Mouse (Mus musculus): ENCODE measurements at regions not wholly inside any gene's neighbourhood (a gene's known extent, or its start where the extent isn't known, plus 50 kb on each side); places are given as distances from the start of the nearest gene placed in this dataset.

DNA sequence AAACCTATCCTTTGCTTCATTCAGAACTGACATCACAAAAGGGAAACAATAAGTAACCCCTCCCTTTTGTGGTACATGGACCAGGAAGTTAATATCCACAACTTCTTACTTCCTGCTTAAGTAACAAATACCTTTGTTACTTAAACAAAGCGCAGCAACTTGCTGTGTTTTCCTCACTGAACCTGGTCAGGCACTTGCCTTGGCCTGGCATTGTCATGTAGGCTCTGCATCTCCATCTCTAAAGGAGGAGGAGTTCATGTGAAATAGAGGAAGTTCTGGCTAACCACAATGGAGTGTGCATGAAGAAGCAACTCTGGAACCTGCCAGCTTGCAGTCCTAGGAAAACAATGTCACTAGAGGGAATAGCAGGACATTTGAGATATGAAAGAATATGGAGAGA is 806.3 kb downstream of the Tmem132b start:
- no peaks in the 10 kb centered on the region for H3K9me3 ChIP-seq (replicated peaks; ENCODE audit: insufficient read depth, low read length)
- no peak for DNase-seq (ENCODE audit: low read depth, low spot score)

DNA sequence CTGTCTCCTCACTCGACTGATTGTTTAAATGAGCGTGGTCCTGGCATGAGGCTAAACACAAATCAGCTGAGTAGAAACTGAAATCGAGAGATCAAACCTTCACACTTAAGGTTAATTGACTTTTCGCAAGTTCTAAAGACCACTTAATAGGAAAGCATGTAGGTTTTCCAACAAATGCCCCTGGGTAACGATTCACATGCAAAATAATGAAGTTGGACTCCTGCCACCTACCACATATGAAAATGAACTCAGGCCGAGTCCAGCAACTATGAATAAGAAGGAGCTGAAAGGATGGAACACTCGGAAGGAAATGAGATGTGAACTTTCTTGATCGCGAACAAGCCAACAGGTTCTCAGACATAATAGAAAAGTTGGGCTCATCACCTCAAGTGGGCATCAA is 812.0 kb downstream of the Tmem132b start:
- DNase-seq (ENCODE audit: low read depth, low spot score): no peak
- Histone ChIP-seq H3K9me3 (replicated peaks; ENCODE audit: insufficient read depth, low read length) (no peaks in the 10 kb centered on the region), H3K79me2 (ENCODE audit: control insufficient read depth, insufficient read depth, low read length, poor library complexity) (no peaks in the 10 kb centered on the region), H3K9ac (ENCODE audit: control insufficient read depth, low read depth, low read length, poor library complexity, severe bottlenecking) (no peak overlapping the region), H3K27me3 (ENCODE audit: control insufficient read depth in 1 of 2, insufficient read depth in 2 of 2, low read length in 2 of 2) (no peaks in the 10 kb centered on the region), H3K4me3 (ENCODE audit: control insufficient read depth in 1 of 2, insufficient read depth in 1 of 2, low read depth in 2 of 2, low read length in 2 of 2) (no peak overlapping the region), H3K27ac (ENCODE audit: control insufficient read depth, low read depth, low read length) (no peak overlapping the region), H3K4me1 (ENCODE audit: control insufficient read depth in 1 of 2, insufficient read depth in 2 of 2, low read length in 2 of 2) (no peaks in the 10 kb centered on the region), H3K36me3 (ENCODE audit: control insufficient read depth in 1 of 2, insufficient read depth in 2 of 2, low read length in 2 of 2) (no peaks in the 10 kb centered on the region)
- TF ChIP-seq MXI1 (IDR thresholded peaks at IDR 0.05; ENCODE audit: low read depth, low read length) (no peak), ZMIZ1 (IDR thresholded peaks at IDR 0.05; ENCODE audit: low read depth, low read length) (no peak), SIN3A (IDR thresholded peaks at IDR 0.05; ENCODE audit: low read length) (no peak), POLR2AphosphoS2 (IDR thresholded peaks at IDR 0.05; ENCODE audit: low read length) (no peak), E2F4 (IDR thresholded peaks at IDR 0.05; ENCODE audit: borderline replicate concordance, low read depth, low read length) (no peak), ETS1 (IDR thresholded peaks at IDR 0.05; ENCODE audit: low read depth, low read length) (no peak), GABPA (IDR thresholded peaks at IDR 0.05; ENCODE audit: low read depth, low read length) (no peak), POLR2AphosphoS5 (IDR thresholded peaks at IDR 0.05; ENCODE audit: borderline replicate concordance, low read depth, low read length) (no peak), GATA1 (IDR thresholded peaks at IDR 0.05; ENCODE audit: low read depth, low read length) (no peak), MYB (IDR thresholded peaks at IDR 0.05; ENCODE audit: low read depth, low read length) (no peak), ELF1 (IDR thresholded peaks at IDR 0.05; ENCODE audit: low read depth, low read length) (no peak), MAZ (IDR thresholded peaks at IDR 0.05; ENCODE audit: low read depth, low read length) (no peak), ZKSCAN1 (IDR thresholded peaks at IDR 0.05; ENCODE audit: low read depth, low read length) (no peak), BHLHE40 (IDR thresholded peaks at IDR 0.05; ENCODE audit: borderline replicate concordance, low read depth, low read length) (no peak), ZC3H11A (IDR thresholded peaks at IDR 0.05; ENCODE audit: low read depth, low read length) (no peak)

More for the DNA sequence above, 806.3 kb downstream of the Tmem132b start:
- no peaks in the 10 kb centered on the region for H3K27me3 ChIP-seq (ENCODE audit: control insufficient read depth in 1 of 2, insufficient read depth in 2 of 2, low read length in 2 of 2)
- H3K79me2 ChIP-seq (ENCODE audit: control insufficient read depth, insufficient read depth, low read length, poor library complexity): no peaks in the 10 kb centered on the region
- H3K4me1 ChIP-seq (ENCODE audit: control insufficient read depth in 1 of 2, insufficient read depth in 2 of 2, low read length in 2 of 2): no peaks in the 10 kb centered on the region
- H3K9ac ChIP-seq (ENCODE audit: control insufficient read depth, low read depth, low read length, poor library complexity, severe bottlenecking): no peak overlapping the region
- TF ChIP-seq USF1 (IDR thresholded peaks at IDR 0.05; ENCODE audit: low read depth, low read length) (no peak), ZNF384 (IDR thresholded peaks at IDR 0.05; ENCODE audit: low read depth, low read length) (no peak), SIN3A (IDR thresholded peaks at IDR 0.05; ENCODE audit: low read length) (no peak), GABPA (IDR thresholded peaks at IDR 0.05; ENCODE audit: low read depth, low read length) (no peak), BHLHE40 (IDR thresholded peaks at IDR 0.05; ENCODE audit: borderline replicate concordance, low read depth, low read length) (no peak), TBP (IDR thresholded peaks at IDR 0.05; ENCODE audit: low read depth, low read length) (no peak), KAT2A (conservative IDR thresholded peaks at IDR 0.05; ENCODE audit: low read depth, low read length) (no peak), POLR2AphosphoS5 (IDR thresholded peaks at IDR 0.05; ENCODE audit: borderline replicate concordance, low read depth, low read length) (no peak), SMC3 (IDR thresholded peaks at IDR 0.05; ENCODE audit: low read depth, low read length) (no peak), UBTF (IDR thresholded peaks at IDR 0.05; ENCODE audit: borderline replicate concordance, insufficient read depth, low read depth, low read length) (no peak), RAD21 (IDR thresholded peaks at IDR 0.05; ENCODE audit: low read depth, low read length) (no peak), CTCF (IDR thresholded peaks at IDR 0.05 in 2 of 3, conservative IDR thresholded peaks at IDR 0.05 in 1 of 3; ENCODE audit: control insufficient read depth in 1 of 3, insufficient read depth in 1 of 3, low read depth in 2 of 3, low read length in 3 of 3, poor library complexity in 1 of 3, severe bottlenecking in 1 of 3) (no peak), TCF12 (IDR thresholded peaks at IDR 0.05; ENCODE audit: low read depth, low read length) (no peak), E2F4 (IDR thresholded peaks at IDR 0.05; ENCODE audit: borderline replicate concordance, low read depth, low read length) (no peak), MEF2A (IDR thresholded peaks at IDR 0.05; ENCODE audit: extremely low read depth, insufficient replicate concordance, low read depth, low read length, poor library complexity, severe bottlenecking) (no peak), MAFK (IDR thresholded peaks at IDR 0.05; ENCODE audit: borderline replicate concordance, low read depth, low read length) (no peak), CHD2 (IDR thresholded peaks at IDR 0.05; ENCODE audit: low read length) (no peak)
- H3K36me3 ChIP-seq (ENCODE audit: control insufficient read depth in 1 of 2, insufficient read depth in 2 of 2, low read length in 2 of 2): no peaks in the 10 kb centered on the region
- H3K27ac ChIP-seq (ENCODE audit: control insufficient read depth, low read depth, low read length): no peak overlapping the region
- H3K4me3 ChIP-seq (ENCODE audit: control insufficient read depth in 1 of 2, insufficient read depth in 1 of 2, low read depth in 2 of 2, low read length in 2 of 2): no peak overlapping the region
